Mouse (Mus musculus) common myeloid progenitor, adult 5-6 weeks (primary cell): ENCODE measurements around the gene Epha2. TPM values are rescaled to one million over a fixed set of nuclear protein-coding genes. Genes with fewer than 3 reads are reported as not detected.
A peak's percentile ranks its signal among the peaks of the same experiment; 100 is the strongest.

Source experiments
- ATAC-seq: replicated peaks from 2 replicates; pipeline ENCODE4 v1.8.0; 2016; ENCODE audit warnings: low read depth, mild to moderate bottlenecking, moderate TSS enrichment, inconsistent platforms; ENCODE audit not compliant: poor library complexity, severe bottlenecking
- total RNA-seq: library from RNA; stranded (forward); fragments of 200-1000, 187-1606 nt; gene quantifications from 2 replicates; pipeline ENCODE4 v1.2.3, GENCODE M21; 2017

Gene Epha2
- total RNA-seq, 1 experiment from 2014 or later = 1.2 TPM

GRCm38 (mm10) chr4:141301591-141302427, 769 bp downstream of the Epha2 start:
- no peak for ATAC-seq

- ATAC-seq = no peak
These were observed 1.7 kb downstream of the Epha2 start for GRCm38 (mm10) chr4:141302428-141303401.

- no peak for ATAC-seq
These were observed 2.6 kb downstream of the Epha2 start for GRCm38 (mm10) chr4:141303402-141304222.

- peak; percentile 48; the same call in 1 of the 2 replicates for ATAC-seq
These were observed 3.2 kb downstream of the Epha2 start for GRCm38 (mm10) chr4:141304223-141304611.

GRCm38 (mm10) chr4:141306057-141306456, 5.0 kb downstream of the Epha2 start:
- no peak for ATAC-seq

GRCm38 (mm10) chr4:141308381-141308780, 7.3 kb downstream of the Epha2 start:
- ATAC-seq = no peak

GRCm38 (mm10) chr4:141308857-141309772, 8.1 kb downstream of the Epha2 start:
- ATAC-seq = no peak

- ATAC-seq = no peak
These were observed 8.7 kb downstream of the Epha2 start for GRCm38 (mm10) chr4:141309773-141310145.

- ATAC-seq = no peak; the same call in 1 of the 2 replicates
These were observed 9.2 kb downstream of the Epha2 start for GRCm38 (mm10) chr4:141310191-141310606.

GRCm38 (mm10) chr4:141311078-141311477, 10.0 kb downstream of the Epha2 start:
- no peak for ATAC-seq

- ATAC-seq = no peak
These were observed 10.5 kb downstream of the Epha2 start for GRCm38 (mm10) chr4:141311506-141311905.

GRCm38 (mm10) chr4:141311908-141312307, 10.9 kb downstream of the Epha2 start:
- ATAC-seq = no peak

- ATAC-seq = no peak
These were observed 11.6 kb downstream of the Epha2 start for GRCm38 (mm10) chr4:141312513-141313131.

GRCm38 (mm10) chr4:141313481-141313880, 12.4 kb downstream of the Epha2 start:
- no peak for ATAC-seq

- ATAC-seq = no peak
These were observed 12.9 kb downstream of the Epha2 start for GRCm38 (mm10) chr4:141313924-141314323.

- ATAC-seq = no peak
These were observed 13.7 kb downstream of the Epha2 start for GRCm38 (mm10) chr4:141314745-141315144.

GRCm38 (mm10) chr4:141316023-141316422, 15.0 kb downstream of the Epha2 start:
- 0 out of 2 replicates have a peak, but pooled peaks have one; percentile 5 for ATAC-seq

- no peak for ATAC-seq
These were observed 15.6 kb downstream of the Epha2 start for GRCm38 (mm10) chr4:141316498-141317180.
